Mouse (Mus musculus): Measurements from ENCODE around the gene Plppr2. TPM values are rescaled to one million over a fixed set of nuclear protein-coding genes. Genes with fewer than 3 reads are reported as not detected.

The Plppr2 gene
- total and polyA plus RNA-seq, 2 experiments from 2014 or later, result 95.2 to 147 TPM

DNA sequence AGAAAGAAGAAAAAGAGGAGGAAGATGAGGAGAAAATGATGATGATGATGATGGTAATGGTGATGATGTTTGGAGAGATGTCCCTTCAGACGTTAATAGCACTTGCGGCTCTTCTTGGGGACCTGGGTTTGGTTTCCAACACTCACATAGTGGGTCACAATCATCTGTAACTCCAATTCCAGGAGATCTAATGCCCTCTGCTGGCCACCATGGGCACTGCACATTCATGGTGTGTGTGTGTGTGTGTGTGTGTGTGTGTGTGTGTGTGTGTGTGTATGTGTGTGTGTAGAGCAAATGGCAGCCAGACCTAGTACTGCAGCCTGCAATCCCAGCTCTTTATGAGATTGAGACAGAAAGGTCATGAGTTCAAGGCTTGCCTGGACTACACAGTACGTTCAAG, 15.1 kb downstream of the Plppr2 start:
- peaks cover 12% of the 10 kb centered on the region; the same call in 1 of the 2 replicates for H3K36me3 ChIP-seq (ENCODE audit: insufficient read depth, low read length)
- no peaks in the 10 kb centered on the region for H3K9me3 ChIP-seq (ENCODE audit: low read length)
- H3K4me3 ChIP-seq (ENCODE audit: low read length), result no peak overlapping the region
- WGBS, result 90% methylated on average over 3 of the region's 3 CpGs
- no peak overlapping the region for H3K9ac ChIP-seq (replicated peaks; ENCODE audit: low read length)
- ATAC-seq, result no peak
- no peak overlapping the region for H3K4me2 ChIP-seq (ENCODE audit: low read depth, low read length)
- TF ChIP-seq CTCF (IDR thresholded peaks at IDR 0.05; ENCODE audit: low read depth), result peak; percentile 62
- H3K4me1 ChIP-seq (ENCODE audit: insufficient read depth, low read length), result peaks cover 8% of the 10 kb centered on the region; the same call in 1 of the 2 replicates
- H3K27ac ChIP-seq, result no peak overlapping the region
- DNase-seq (ENCODE audit: low spot score), result no peak
- no peaks in the 10 kb centered on the region for H3K27me3 ChIP-seq (ENCODE audit: insufficient read depth, low read length)

- peak overlapping the region; percentile 3; the same call in 1 of the 2 replicates for H3K27ac ChIP-seq
- WGBS, result 8% methylated on average over 3 of the region's 3 CpGs
- DNase-seq (ENCODE audit: low spot score), result peak; percentile 82
Observed at GRCm38 (mm10) chr9:21953600-21953999, 16.8 kb downstream of the Plppr2 start.

GRCm38 (mm10) chr9:21954635-21955034, 17.8 kb downstream of the Plppr2 start:
- H3K9me3 ChIP-seq (ENCODE audit: low read length), result no peaks in the 10 kb centered on the region
- H3K36me3 ChIP-seq (ENCODE audit: insufficient read depth, low read length), result no peaks in the 10 kb centered on the region
- no peak overlapping the region for H3K27ac ChIP-seq
- no peak for ATAC-seq
- DNase-seq (ENCODE audit: low spot score), result no peak
- H3K4me2 ChIP-seq (ENCODE audit: low read depth, low read length), result peak overlapping the region; percentile 64; the same call in 1 of the 2 replicates
- no peak for TF ChIP-seq CTCF (IDR thresholded peaks at IDR 0.05; ENCODE audit: low read depth)
- peaks cover 4% of the 10 kb centered on the region; the same call in 1 of the 2 replicates for H3K27me3 ChIP-seq (ENCODE audit: insufficient read depth, low read length)
- peaks cover 8% of the 10 kb centered on the region; the same call in 1 of the 2 replicates for H3K4me1 ChIP-seq (ENCODE audit: insufficient read depth, low read length)
- WGBS, result 73% methylated on average over 3 of the region's 3 CpGs
- no peak overlapping the region for H3K4me3 ChIP-seq (ENCODE audit: low read length)
- no peak overlapping the region for H3K9ac ChIP-seq (replicated peaks; ENCODE audit: low read length)

More at GRCm38 (mm10) chr9:21953600-21953999, 16.8 kb downstream of the Plppr2 start:
- Histone ChIP-seq H3K9me3 (ENCODE audit: low read length) (no peaks in the 10 kb centered on the region), H3K4me2 (ENCODE audit: low read depth, low read length) (no peak overlapping the region), H3K4me3 (ENCODE audit: low read length) (no peak overlapping the region), H3K36me3 (ENCODE audit: insufficient read depth, low read length) (no peaks in the 10 kb centered on the region), H3K4me1 (ENCODE audit: insufficient read depth, low read length) (peaks cover 8% of the 10 kb centered on the region; the same call in 1 of the 2 replicates), H3K27me3 (ENCODE audit: insufficient read depth, low read length) (no peaks in the 10 kb centered on the region), H3K9ac (replicated peaks; ENCODE audit: low read length) (no peak overlapping the region)
- TF ChIP-seq CTCF (IDR thresholded peaks at IDR 0.05; ENCODE audit: low read depth), result no peak
- no peak for ATAC-seq

DNA sequence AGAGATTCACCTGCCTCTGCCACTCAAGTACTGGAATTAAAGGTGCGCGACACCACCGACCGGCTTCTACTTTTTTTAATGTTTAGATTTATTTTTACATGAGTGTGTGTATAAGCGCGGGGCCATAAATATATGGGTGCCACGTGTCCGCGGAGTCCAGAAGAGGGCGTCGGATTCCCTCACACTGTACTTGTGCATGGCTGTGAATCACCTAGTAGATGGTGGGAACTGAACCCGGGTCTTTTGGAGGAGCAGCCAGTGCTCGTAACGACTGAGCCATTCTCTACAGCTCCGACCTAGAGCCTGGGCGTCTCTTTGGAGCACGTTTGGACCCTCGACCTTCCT, 18.4 kb downstream of the Plppr2 start:
- WGBS, result 2% methylated on average over 18 of the region's 18 CpGs
- Histone ChIP-seq H3K9ac (replicated peaks; ENCODE audit: low read length) (peak overlapping the region; percentile 76), H3K9me3 (ENCODE audit: low read length) (no peaks in the 10 kb centered on the region), H3K36me3 (ENCODE audit: insufficient read depth, low read length) (no peaks in the 10 kb centered on the region), H3K27me3 (ENCODE audit: insufficient read depth, low read length) (peaks cover 7% of the 10 kb centered on the region; the same call in 1 of the 2 replicates), H3K4me1 (ENCODE audit: insufficient read depth, low read length) (peaks cover 8% of the 10 kb centered on the region; the same call in 1 of the 2 replicates), H3K4me3 (ENCODE audit: low read length) (peak overlapping the region; percentile 62), H3K27ac (peak overlapping the region; percentile 97), H3K4me2 (ENCODE audit: low read depth, low read length) (peak overlapping the region; percentile 64)
- ATAC-seq, result peak; percentile 60
- DNase-seq (ENCODE audit: low spot score), result no peak
- TF ChIP-seq CTCF (IDR thresholded peaks at IDR 0.05; ENCODE audit: low read depth), result peak; percentile 57

DNA sequence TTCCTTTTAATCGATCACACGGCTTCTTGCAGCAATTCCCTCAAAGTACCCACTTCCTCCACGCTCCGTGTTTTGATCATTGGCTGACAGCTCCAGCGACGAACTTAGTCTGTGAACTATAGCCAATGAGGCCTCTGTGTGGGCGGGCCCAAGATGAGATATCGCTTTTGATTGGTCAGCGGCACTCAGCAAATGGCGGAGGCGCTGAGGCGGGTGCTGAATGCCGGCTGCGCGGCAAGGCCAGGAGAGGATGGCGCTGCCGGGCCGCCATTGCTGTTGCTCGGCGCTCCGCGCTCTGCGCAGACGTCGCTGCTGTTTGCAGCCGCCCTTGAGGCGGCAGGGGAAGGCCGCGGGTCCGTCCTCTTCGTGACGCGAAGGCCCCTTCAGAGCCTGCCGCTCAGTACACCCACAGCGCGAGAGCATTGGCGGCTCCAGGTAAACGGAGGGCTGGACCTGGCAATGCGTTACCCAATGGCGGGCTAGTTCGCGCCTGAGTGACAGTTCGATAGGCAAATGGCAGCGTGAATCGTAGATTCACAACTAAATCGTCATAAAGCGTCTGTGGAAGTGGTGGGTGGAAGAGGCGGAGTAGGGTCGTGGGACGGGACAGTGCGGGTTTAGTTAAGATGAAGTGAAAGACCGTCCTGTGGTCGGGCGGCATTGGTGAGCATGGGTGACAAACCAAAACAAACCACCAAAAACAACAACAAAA, 18.9 kb downstream of the Plppr2 start, which contains the start of gene Swsap1:
Gene Swsap1, plus strand, starts transcription at position 186 of the 712 bp plus-strand sequence.
- DNase-seq (ENCODE audit: low spot score) (peak; percentile 98), ATAC-seq (peak; percentile 97)
- peak within 1 kb of the TSS; percentile 62 for H3K4me3 ChIP-seq (ENCODE audit: low read length)
- H3K27me3 ChIP-seq (ENCODE audit: insufficient read depth, low read length), result peaks cover 8% of the 10 kb centered on the region
- H3K4me2 ChIP-seq (ENCODE audit: low read depth, low read length), result peak within 1 kb of the TSS; percentile 64
- peak within 1 kb of the TSS; percentile 76 for H3K9ac ChIP-seq (replicated peaks; ENCODE audit: low read length)
- no peak for TF ChIP-seq CTCF (IDR thresholded peaks at IDR 0.05; ENCODE audit: low read depth)
- peaks cover 8% of the 10 kb centered on the region; the same call in 1 of the 2 replicates for H3K4me1 ChIP-seq (ENCODE audit: insufficient read depth, low read length)
- no peaks in the 10 kb centered on the region for H3K36me3 ChIP-seq (ENCODE audit: insufficient read depth, low read length)
- under 1% methylated on average over 54 of the region's 54 CpGs for WGBS
- peak within 1 kb of the TSS; percentile 97 for H3K27ac ChIP-seq
- no peaks in the 10 kb centered on the region for H3K9me3 ChIP-seq (ENCODE audit: low read length)

GRCm38 (mm10) chr9:21958372-21958771, 21.5 kb downstream of the Plppr2 start:
- no peak overlapping the region for H3K4me3 ChIP-seq (ENCODE audit: low read length)
- H3K4me2 ChIP-seq (ENCODE audit: low read depth, low read length), result no peak overlapping the region
- H3K4me1 ChIP-seq (ENCODE audit: insufficient read depth, low read length), result peaks cover 18% of the 10 kb centered on the region
- H3K36me3 ChIP-seq (ENCODE audit: insufficient read depth, low read length), result no peaks in the 10 kb centered on the region
- no peak overlapping the region for H3K27ac ChIP-seq
- WGBS, result 82% methylated on average over 5 of the region's 5 CpGs
- TF ChIP-seq CTCF (IDR thresholded peaks at IDR 0.05; ENCODE audit: low read depth), result no peak
- DNase-seq (ENCODE audit: low spot score) (no peak), ATAC-seq (no peak)
- H3K27me3 ChIP-seq (ENCODE audit: insufficient read depth, low read length), result peaks cover 33% of the 10 kb centered on the region
- no peaks in the 10 kb centered on the region for H3K9me3 ChIP-seq (ENCODE audit: low read length)
- H3K9ac ChIP-seq (replicated peaks; ENCODE audit: low read length), result no peak overlapping the region

- Histone ChIP-seq H3K4me1 (ENCODE audit: insufficient read depth, low read length) (peaks cover 17% of the 10 kb centered on the region), H3K4me3 (ENCODE audit: low read length) (no peak overlapping the region), H3K27ac (no peak overlapping the region), H3K9me3 (ENCODE audit: low read length) (no peaks in the 10 kb centered on the region), H3K36me3 (ENCODE audit: insufficient read depth, low read length) (no peaks in the 10 kb centered on the region), H3K27me3 (ENCODE audit: insufficient read depth, low read length) (peaks cover 33% of the 10 kb centered on the region), H3K9ac (replicated peaks; ENCODE audit: low read length) (no peak overlapping the region), H3K4me2 (ENCODE audit: low read depth, low read length) (no peak overlapping the region)
- TF ChIP-seq CTCF (IDR thresholded peaks at IDR 0.05; ENCODE audit: low read depth), result no peak
- 90% methylated on average over 7 of the region's 7 CpGs for WGBS
- ATAC-seq, result no peak
- DNase-seq (ENCODE audit: low spot score), result no peak
Observed at GRCm38 (mm10) chr9:21959244-21959643, 22.4 kb downstream of the Plppr2 start.

All from hindbrain, postnatal 0 days (tissue).